Mouse (Mus musculus) spleen, adult 2 months (tissue): Measurements from ENCODE around the gene Fgf14. TPM values are rescaled to one million over a fixed set of nuclear protein-coding genes. Genes with fewer than 3 reads are reported as not detected.
"Not testable (repeated sequence)": the region's sequence is repeated elsewhere in the genome, so short reads cannot be mapped to it uniquely, and the experiment has no call there.

Source experiments
- DNase-seq, 2 experiments: peaks; one replicate each; pipeline versions ENCODE4 v3.0.0 to v3.0.0-alpha.2; 2012 to 2021; ENCODE audit warnings: low spot score in 2 of 2, low read depth in 1 of 2
- H3K27ac ChIP-seq: fragments of 200-500 bp; 2 replicates; pipeline ENCODE4 v1.5.1; 2012; ENCODE audit warnings: low read length, inconsistent platforms; ENCODE audit not compliant: insufficient read depth
- H3K27me3 ChIP-seq: fragments of 200-500 bp; 2 replicates; pipeline ENCODE4 v1.6.1; 2012; ENCODE audit warnings: mild to moderate bottlenecking, moderate library complexity, low read length, inconsistent platforms; ENCODE audit not compliant: control insufficient read depth, insufficient read depth
- H3K36me3 ChIP-seq: fragments of 200-500 bp; 2 replicates; pipeline ENCODE4 v1.6.1; 2012; ENCODE audit warnings: mild to moderate bottlenecking, low read length, inconsistent platforms; ENCODE audit not compliant: control insufficient read depth, insufficient read depth
- H3K4me1 ChIP-seq: fragments of 200-500 bp; 2 replicates; pipeline ENCODE4 v1.6.1; 2011; ENCODE audit warnings: inconsistent platforms; ENCODE audit not compliant: control insufficient read depth, insufficient read depth, insufficient read length
- H3K4me3 ChIP-seq: fragments of 200-500 bp; 2 replicates; pipeline ENCODE4 v1.5.1; 2011; ENCODE audit warnings: mild to moderate bottlenecking, inconsistent platforms; ENCODE audit not compliant: insufficient read depth, insufficient read length; ENCODE audit errors: extremely low read depth
- CTCF ChIP-seq: fragments of 200-500 bp; IDR thresholded peaks from 2 replicates; pipeline ENCODE4 v1.5.1; 2011; ENCODE audit warnings: mild to moderate bottlenecking, inconsistent platforms; ENCODE audit not compliant: insufficient read depth, insufficient read length, insufficient replicate concordance; ENCODE audit errors: extremely low read depth
- POLR2A ChIP-seq: fragments of 200-500 bp; IDR thresholded peaks from 2 replicates; pipeline ENCODE4 v1.6.1; 2011; ENCODE audit warnings: low read depth, low read length, inconsistent platforms
- WGBS: fragments of 180-500 bp; shearing (Covaris S2); methylation state at CpG from one replicate; pipeline ENCODE4 v1.1.7; 2018; 5-methylcytosine and 5-hydroxymethylcytosine counted together
- polyA plus RNA-seq: library from polyadenylated mRNA; depleted of rRNA; stranded (reverse); fragments of >200 nt; gene quantifications from 2 replicates; pipeline ENCODE4 v1.2.3, GENCODE M21; 2012

Gene Fgf14
- polyA plus RNA-seq, 1 experiment, result 0.02 TPM

DNA sequence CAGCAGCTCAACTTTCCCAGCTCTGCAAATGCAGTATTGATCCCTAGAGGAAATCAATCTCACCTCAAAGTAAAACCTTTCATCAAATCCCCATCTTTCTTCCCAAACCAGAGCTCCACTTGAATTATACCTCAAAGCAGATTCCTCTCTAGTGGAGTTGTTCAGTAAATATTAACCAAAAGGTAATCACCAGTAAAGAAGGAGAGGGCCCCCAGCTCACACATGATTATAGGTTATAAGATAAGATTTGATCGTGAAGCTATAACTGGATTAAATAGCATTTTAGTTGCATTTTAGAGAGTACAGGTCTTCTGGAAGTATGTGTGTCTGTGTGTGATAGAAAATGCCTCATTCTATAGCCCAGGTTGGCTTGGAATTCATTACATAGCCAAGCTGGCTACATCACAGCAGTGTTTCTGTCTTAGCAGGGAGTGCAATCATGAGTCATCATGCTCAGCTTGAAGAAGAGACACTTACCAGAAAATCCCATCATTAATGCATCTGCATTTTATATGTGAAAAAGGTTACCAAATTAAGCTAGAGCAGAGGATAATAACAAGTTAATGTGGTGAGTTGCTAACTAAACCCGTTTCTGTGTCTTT lies 202.8 kb downstream of the Fgf14 start:
- Histone ChIP-seq H3K27me3 (no peaks in the 10 kb centered on the region; the same call in 1 of the 2 replicates), H3K36me3 (no peaks in the 10 kb centered on the region), H3K4me1 (no peaks in the 10 kb centered on the region), H3K27ac (no peak overlapping the region), H3K4me3 (no peak overlapping the region)
- no peak for DNase-seq
- TF ChIP-seq CTCF, result no peak
- TF ChIP-seq POLR2A, result no peak
- 59% methylated on average over 2 of the region's 2 CpGs for WGBS

- Histone ChIP-seq H3K4me3 (no peak overlapping the region), H3K27me3 (no peaks in the 10 kb centered on the region; the same call in 1 of the 2 replicates), H3K4me1 (no peaks in the 10 kb centered on the region), H3K27ac (no peak overlapping the region), H3K36me3 (no peaks in the 10 kb centered on the region)
- DNase-seq, result no peak
- TF ChIP-seq POLR2A (no peak), CTCF (no peak)
- 73% methylated on average over 2 of the region's 2 CpGs for WGBS
Observed at GRCm38 (mm10) chr14:124470909-124471308, 206.0 kb downstream of the Fgf14 start.

DNA sequence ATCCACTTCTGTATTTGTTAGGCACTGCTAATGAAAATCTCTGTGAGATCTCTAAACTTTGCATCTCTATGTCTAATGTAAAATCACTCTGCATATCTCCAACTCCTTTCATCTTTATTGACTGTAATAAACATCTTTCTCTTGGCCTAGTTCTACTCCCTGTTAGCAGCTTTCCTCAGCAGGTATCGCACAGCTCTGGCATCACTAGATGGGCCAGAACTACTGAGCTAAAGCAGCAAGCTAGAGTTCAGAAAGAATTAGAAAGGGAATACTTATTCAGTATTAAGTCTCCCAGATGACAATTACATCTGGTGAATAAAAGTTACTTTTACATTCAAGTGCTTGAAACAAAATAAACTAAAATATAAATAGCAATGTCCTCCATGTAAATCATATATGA lies 221.8 kb downstream of the Fgf14 start:
- no peaks in the 10 kb centered on the region for H3K36me3 ChIP-seq
- H3K4me3 ChIP-seq, result no peak overlapping the region
- H3K27ac ChIP-seq, result no peak overlapping the region
- no peaks in the 10 kb centered on the region for H3K27me3 ChIP-seq
- 92% methylated on average over 1 of the region's 1 CpGs for WGBS
- no peaks in the 10 kb centered on the region for H3K4me1 ChIP-seq
- no peak for DNase-seq
- TF ChIP-seq POLR2A (no peak), CTCF (no peak)

DNA sequence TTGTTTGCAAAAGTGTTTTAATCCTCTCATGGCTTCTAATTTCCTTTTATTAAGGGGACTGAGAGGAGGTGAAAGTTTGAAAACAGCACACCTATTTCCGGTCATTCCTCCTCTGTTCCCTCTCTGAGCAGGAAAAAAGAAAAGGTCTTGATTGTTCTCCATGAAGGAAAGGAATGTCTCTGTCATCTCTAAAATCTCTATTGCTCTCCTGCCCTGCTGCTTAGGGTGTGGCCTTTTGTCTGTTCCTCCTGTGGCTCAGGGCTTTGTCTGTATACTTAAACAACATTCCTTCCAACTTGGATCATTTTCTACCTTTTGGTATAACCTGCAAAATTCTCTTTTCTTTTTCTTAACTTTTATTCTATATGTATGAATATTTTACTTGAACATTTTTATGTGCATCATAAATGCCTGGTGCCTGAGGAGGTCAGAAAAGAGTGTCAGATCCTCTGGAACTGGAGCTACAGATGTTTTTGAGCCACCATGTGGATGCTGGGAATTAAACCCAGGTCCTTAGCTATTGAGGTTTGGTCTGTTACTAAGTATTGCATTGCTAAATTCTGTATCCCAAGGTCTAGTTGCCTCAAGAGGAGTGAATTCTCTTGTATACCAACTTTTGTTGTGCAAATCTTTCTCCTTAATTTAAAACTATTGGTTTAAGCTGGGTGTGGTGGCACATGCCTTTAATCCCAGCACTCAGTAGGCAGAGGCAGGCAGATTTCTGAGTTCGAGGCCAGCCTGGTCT lies 230.7 kb downstream of the Fgf14 start:
- WGBS, result 64% methylated on average over 2 of the region's 2 CpGs
- Histone ChIP-seq H3K27me3 (no peaks in the 10 kb centered on the region), H3K36me3 (no peaks in the 10 kb centered on the region), H3K4me3 (no peak overlapping the region), H3K27ac (no peak overlapping the region), H3K4me1 (no peaks in the 10 kb centered on the region)
- TF ChIP-seq CTCF, result no peak
- no peak for TF ChIP-seq POLR2A
- no peak for DNase-seq

DNA sequence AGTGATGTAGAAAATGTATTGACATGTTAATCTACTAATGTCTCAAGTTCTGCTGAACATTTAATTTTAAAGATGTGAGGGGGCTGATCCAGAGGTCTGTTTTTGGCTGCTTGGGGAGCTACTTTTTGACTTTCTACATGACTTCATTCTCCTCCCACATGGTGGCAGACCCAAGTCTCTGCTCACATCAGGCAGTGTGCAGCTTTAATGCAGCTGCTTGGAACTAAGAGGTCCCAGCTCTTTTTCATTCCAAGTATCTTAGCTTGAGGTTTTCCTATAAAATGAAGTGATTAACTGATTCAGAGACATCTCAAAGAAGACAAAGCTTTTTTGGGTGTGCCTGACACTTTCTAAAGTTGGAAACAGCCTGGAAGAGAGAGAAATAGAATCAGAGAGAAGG lies 232.1 kb downstream of the Fgf14 start:
- no peak overlapping the region for H3K27ac ChIP-seq
- H3K27me3 ChIP-seq, result no peaks in the 10 kb centered on the region
- TF ChIP-seq CTCF, result no peak
- TF ChIP-seq POLR2A, result no peak
- no peaks in the 10 kb centered on the region for H3K4me1 ChIP-seq
- H3K4me3 ChIP-seq, result no peak overlapping the region
- no peak for DNase-seq
- no peaks in the 10 kb centered on the region for H3K36me3 ChIP-seq

GRCm38 (mm10) chr14:124439298-124439697 lies 237.6 kb downstream of the Fgf14 start:
- not testable (repeated sequence) for H3K27me3 ChIP-seq, H3K4me1 ChIP-seq, DNase-seq, H3K4me3 ChIP-seq, H3K27ac ChIP-seq, H3K36me3 ChIP-seq
- WGBS, result 28% methylated on average over 3 of the region's 3 CpGs

DNA sequence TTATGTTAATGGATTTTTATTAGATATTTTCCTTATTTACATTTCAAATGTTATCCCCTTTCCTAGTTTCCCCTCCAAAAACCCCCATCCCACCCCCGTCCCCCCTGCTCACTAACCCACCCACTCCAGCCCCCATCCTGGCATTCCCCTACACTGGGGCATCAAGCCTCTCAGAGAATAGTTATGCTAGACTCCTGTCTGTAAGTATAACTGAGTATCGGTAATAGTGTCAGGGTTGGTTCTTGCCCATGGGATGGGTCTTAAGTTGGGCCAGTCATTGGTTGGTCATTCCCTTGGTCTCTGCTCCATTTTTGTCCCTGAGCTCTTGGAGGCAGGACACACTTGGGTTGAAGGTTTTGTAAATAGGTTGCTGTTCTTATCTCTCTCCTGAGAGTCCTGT lies 265.0 kb downstream of the Fgf14 start:
- DNase-seq, result no peak
- 89% methylated on average over 2 of the region's 2 CpGs for WGBS
- Histone ChIP-seq H3K36me3 (no peaks in the 10 kb centered on the region), H3K4me3 (no peak overlapping the region), H3K4me1 (no peaks in the 10 kb centered on the region), H3K27ac (no peak overlapping the region), H3K27me3 (no peaks in the 10 kb centered on the region)
- TF ChIP-seq POLR2A (no peak), CTCF (no peak)
